Mouse (Mus musculus) liver, postnatal 0 days (tissue): Measurements from ENCODE around the gene Fcrlb. TPM values are rescaled to one million over a fixed set of nuclear protein-coding genes. Genes with fewer than 3 reads are reported as not detected.
"Not testable (repeated sequence)": the region's sequence is repeated elsewhere in the genome, so short reads cannot be mapped to it uniquely, and the experiment has no call there.

Experiments
- ATAC-seq: fragments of 200-750 bp; cut with Nextera tagmentation; 2 replicates; pipeline ENCODE4 v1.8.0; 2017; ENCODE audit warnings: mild to moderate bottlenecking, moderate library complexity
- DNase-seq: peaks from one replicate; pipeline ENCODE4 v3.0.0-alpha.2; 2016
- H3K27ac ChIP-seq: fragments of 300-500 bp; sonication (generic); 2 replicates; pipeline ENCODE4 v1.5.1; 2014; ENCODE audit warnings: antibody characterized with exemption, moderate library complexity, mild to moderate bottlenecking, low read depth
- H3K27me3 ChIP-seq: fragments of 300-500 bp; sonication (generic); 2 replicates; pipeline ENCODE4 v1.6.1; 2014; ENCODE audit warnings: low read length, control low read depth, mixed read lengths; ENCODE audit not compliant: insufficient read depth
- H3K36me3 ChIP-seq: fragments of 300-500 bp; sonication (generic); replicated peaks from 2 replicates; pipeline ENCODE4 v1.6.1; 2014; ENCODE audit warnings: mild to moderate bottlenecking, control low read depth, low read length, moderate library complexity, mixed read lengths; ENCODE audit not compliant: insufficient read depth
- H3K4me1 ChIP-seq: fragments of 300-500 bp; sonication (generic); 2 replicates; pipeline ENCODE4 v1.6.1; 2014; ENCODE audit warnings: antibody characterized with exemption, mild to moderate bottlenecking, control low read depth; ENCODE audit not compliant: insufficient read depth
- H3K4me2 ChIP-seq: fragments of 300-500 bp; sonication (generic); 2 replicates; pipeline ENCODE4 v1.6.1; 2014; ENCODE audit warnings: low read depth, mild to moderate bottlenecking, low read length, moderate library complexity, mixed read lengths
- H3K4me3 ChIP-seq: fragments of 300-500 bp; sonication (generic); 2 replicates; pipeline ENCODE4 v1.5.1; 2014; ENCODE audit warnings: low read depth, low read length
- H3K9ac ChIP-seq: fragments of 300-500 bp; sonication (generic); replicated peaks from 2 replicates; pipeline ENCODE4 v1.6.1; 2014; ENCODE audit warnings: mild to moderate bottlenecking, moderate library complexity
- H3K9me3 ChIP-seq: fragments of 300-500 bp; sonication (generic); 2 replicates; pipeline ENCODE4 v1.6.1; 2016; ENCODE audit warnings: mild to moderate bottlenecking, control low read depth, low read length, mixed read lengths
- CTCF ChIP-seq: sonication (generic); IDR thresholded peaks from 2 replicates; pipeline ENCODE4 v1.5.1; 2016; ENCODE audit warnings: antibody characterized with exemption, low read depth
- EP300 ChIP-seq: IDR thresholded peaks from 2 replicates; pipeline ENCODE4 v1.6.1; 2016; ENCODE audit warnings: antibody characterized with exemption, low read depth, mild to moderate bottlenecking
- WGBS: fragments of 180-500 bp; shearing (Covaris S2); extraction: QIAGEN DNeasy Blood & Tissue Kit; methylation state at CpG from one replicate; pipeline ENCODE4 v1.1.7; 2014; ENCODE audit not compliant: insufficient replicate concordance; 5-methylcytosine and 5-hydroxymethylcytosine counted together
- polyA plus RNA-seq: library from polyadenylated mRNA; unstranded; fragments of >200 nt; fragmentation: Nextera tagmentation; extraction: Ambion mirVana; gene quantifications from 2 replicates; pipeline ENCODE4 v1.2.1, GENCODE M21; 2015

Fcrlb gene
- polyA plus RNA-seq, 1 experiment from 2014 or later: 0.41 TPM

DNA sequence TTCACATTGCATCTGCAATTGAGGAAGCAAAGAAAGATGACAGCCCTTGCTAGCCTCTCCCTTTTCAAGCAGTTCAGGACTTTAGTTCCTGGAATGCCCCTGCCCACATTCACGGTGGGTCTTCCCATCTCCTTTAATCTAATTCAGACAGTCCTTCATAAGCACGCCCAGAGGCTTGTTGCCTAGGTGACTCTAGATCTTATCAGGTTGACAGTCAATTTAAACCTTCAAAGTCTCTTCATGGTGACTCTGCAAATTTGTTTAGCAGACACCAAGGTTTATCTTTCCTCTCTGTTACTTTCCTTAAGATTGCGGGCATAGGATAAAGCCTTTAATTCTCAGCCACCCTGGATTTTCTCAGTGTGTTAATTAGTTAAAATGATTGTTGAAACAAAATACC is 38.0 kb upstream of the Fcrlb start:
- no peak for TF ChIP-seq EP300
- TF ChIP-seq CTCF: no peak
- 23% methylated on average over 3 of the region's 3 CpGs for WGBS
- no peak overlapping the region; the same call in 1 of the 2 replicates for H3K27ac ChIP-seq
- no peaks in the 10 kb centered on the region for H3K27me3 ChIP-seq
- H3K9me3 ChIP-seq: no peaks in the 10 kb centered on the region
- H3K4me1 ChIP-seq: peaks cover 2% of the 10 kb centered on the region; the same call in 1 of the 2 replicates
- DNase-seq (no peak), ATAC-seq (no peak)
- H3K36me3 ChIP-seq: no peaks in the 10 kb centered on the region
- H3K4me2 ChIP-seq: no peak overlapping the region
- H3K9ac ChIP-seq: no peak overlapping the region
- H3K4me3 ChIP-seq: no peak overlapping the region

DNA sequence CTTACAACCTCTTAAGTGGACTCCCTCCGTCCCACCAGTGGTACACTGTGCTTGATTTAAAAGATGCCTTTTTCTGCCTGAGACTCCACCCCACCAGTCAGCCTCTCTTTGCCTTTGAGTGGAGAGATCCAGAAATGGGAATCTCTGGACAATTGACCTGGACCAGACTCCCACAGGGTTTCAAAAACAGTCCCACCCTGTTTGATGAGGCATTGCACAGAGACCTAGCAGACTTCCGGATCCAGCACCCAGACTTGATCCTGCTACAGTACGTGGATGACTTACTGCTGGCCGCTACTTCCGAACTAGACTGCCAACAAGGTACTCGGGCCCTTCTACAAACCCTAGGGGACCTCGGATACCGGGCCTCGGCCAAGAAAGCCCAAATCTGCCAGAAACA is 32.2 kb upstream of the Fcrlb start:
- not testable (repeated sequence) for H3K27ac ChIP-seq, H3K4me2 ChIP-seq, H3K27me3 ChIP-seq, DNase-seq, H3K4me3 ChIP-seq, H3K4me1 ChIP-seq, H3K9me3 ChIP-seq, ATAC-seq, H3K36me3 ChIP-seq, H3K9ac ChIP-seq
- WGBS: 77% methylated on average over 3 of the region's 9 CpGs

DNA sequence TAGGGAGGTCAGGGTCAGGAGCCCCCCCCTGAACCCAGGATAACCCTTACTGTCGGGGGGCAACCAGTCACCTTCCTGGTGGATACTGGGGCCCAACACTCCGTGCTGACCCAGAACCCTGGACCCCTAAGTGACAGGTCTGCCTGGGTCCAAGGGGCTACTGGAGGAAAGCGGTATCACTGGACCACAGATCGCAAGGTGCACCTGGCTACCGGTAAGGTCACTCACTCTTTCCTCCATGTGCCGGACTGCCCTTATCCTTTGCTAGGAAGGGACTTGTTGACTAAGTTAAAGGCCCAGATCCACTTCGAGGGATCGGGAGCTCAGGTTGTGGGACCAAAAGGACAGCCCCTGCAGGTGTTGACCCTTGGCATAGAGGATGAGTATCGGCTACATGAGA is 31.4 kb upstream of the Fcrlb start:
- WGBS: 91% methylated on average over 9 of the region's 9 CpGs
- not testable (repeated sequence) for DNase-seq, H3K9me3 ChIP-seq, H3K27me3 ChIP-seq, H3K4me2 ChIP-seq, H3K36me3 ChIP-seq, ATAC-seq, H3K4me3 ChIP-seq, H3K9ac ChIP-seq, H3K27ac ChIP-seq, H3K4me1 ChIP-seq

DNA sequence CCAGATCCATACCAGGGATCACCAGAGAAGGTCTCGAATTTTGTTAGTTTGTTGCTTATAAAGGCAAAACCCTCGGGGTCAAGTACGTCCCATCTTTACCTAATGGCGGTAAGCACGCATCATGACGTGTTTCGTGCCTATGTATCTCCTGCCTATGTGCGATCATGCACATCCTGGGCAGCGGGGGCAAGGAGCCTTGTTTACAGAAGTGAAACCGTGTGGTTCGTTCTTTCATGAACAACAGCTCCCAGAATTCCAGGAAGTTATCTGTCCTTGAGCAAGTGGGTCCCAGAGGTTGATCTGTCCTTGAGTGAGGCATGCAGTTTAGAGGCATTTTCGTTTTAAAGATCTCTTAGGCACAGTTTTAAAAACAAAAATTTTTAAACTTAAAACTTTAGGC is 26.5 kb upstream of the Fcrlb start:
- no peak for ATAC-seq

DNA sequence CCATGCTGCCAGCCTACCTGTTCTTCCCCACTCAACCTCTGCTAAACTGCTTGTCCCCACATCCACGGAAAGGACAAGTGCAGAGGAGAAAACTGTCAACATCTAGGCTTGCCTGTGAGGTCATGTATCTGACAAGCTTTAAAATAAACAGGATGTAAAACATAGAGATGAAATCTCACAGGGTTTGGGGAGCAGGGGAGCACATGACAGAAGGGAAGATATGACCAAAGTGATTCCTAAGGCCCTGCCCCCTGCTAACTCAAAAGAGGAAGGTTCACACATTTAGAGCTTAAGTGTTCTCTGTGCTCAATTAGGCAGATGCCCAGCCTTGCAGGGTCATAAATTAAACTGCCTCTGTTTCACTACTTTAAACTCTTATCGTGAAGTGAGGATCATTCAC is 21.6 kb upstream of the Fcrlb start:
- Histone ChIP-seq H3K9me3 (0 out of 2 replicates have a peak, but pooled peaks cover 3% of the 10 kb centered on the region), H3K4me1 (no peaks in the 10 kb centered on the region), H3K4me3 (no peak overlapping the region), H3K4me2 (no peak overlapping the region), H3K9ac (no peak overlapping the region), H3K27ac (peak overlapping the region; percentile 71), H3K36me3 (no peaks in the 10 kb centered on the region), H3K27me3 (no peaks in the 10 kb centered on the region)
- TF ChIP-seq CTCF (no peak), EP300 (no peak)
- ATAC-seq (peak; percentile 55; the same call in 1 of the 2 replicates), DNase-seq (no peak)
- 41% methylated on average over 2 of the region's 2 CpGs for WGBS

More for the DNA sequence above, 26.5 kb upstream of the Fcrlb start:
- peak; percentile 23 for DNase-seq
- Histone ChIP-seq H3K9ac (no peak overlapping the region), H3K27me3 (no peaks in the 10 kb centered on the region), H3K27ac (no peak overlapping the region), H3K9me3 (peaks cover 3% of the 10 kb centered on the region; the same call in 1 of the 2 replicates), H3K36me3 (no peaks in the 10 kb centered on the region), H3K4me1 (no peaks in the 10 kb centered on the region), H3K4me3 (no peak overlapping the region), H3K4me2 (no peak overlapping the region)
- 77% methylated on average over 12 of the region's 12 CpGs for WGBS
- TF ChIP-seq EP300 (no peak), CTCF (no peak)

DNA sequence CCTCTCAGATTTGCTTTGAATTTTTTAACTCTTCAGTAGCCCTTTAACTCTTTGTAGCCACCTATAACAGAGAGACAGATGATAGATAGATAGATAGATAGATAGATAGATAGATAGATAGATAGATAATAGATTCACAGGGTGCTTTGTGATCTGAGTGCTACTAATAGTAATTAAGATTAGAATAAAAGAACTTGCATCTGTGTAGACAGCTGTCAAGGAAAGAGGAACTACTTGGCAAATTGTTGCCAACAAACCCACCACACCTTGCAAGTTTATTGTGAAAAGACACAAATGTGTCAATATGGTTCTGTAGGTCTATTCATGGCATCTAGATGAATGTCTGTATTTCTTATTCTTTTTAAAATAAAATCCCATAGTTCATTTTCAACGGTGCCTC is 21.2 kb upstream of the Fcrlb start:
- Histone ChIP-seq H3K27me3 (no peaks in the 10 kb centered on the region), H3K4me3 (no peak overlapping the region), H3K9ac (no peak overlapping the region), H3K9me3 (0 out of 2 replicates have a peak, but pooled peaks cover 3% of the 10 kb centered on the region), H3K4me2 (no peak overlapping the region), H3K27ac (peak overlapping the region; percentile 71), H3K4me1 (no peaks in the 10 kb centered on the region), H3K36me3 (no peaks in the 10 kb centered on the region)
- DNase-seq (no peak), ATAC-seq (no peak)
- 71% methylated on average over 1 of the region's 1 CpGs for WGBS
- no peak for TF ChIP-seq EP300
- TF ChIP-seq CTCF: no peak

DNA sequence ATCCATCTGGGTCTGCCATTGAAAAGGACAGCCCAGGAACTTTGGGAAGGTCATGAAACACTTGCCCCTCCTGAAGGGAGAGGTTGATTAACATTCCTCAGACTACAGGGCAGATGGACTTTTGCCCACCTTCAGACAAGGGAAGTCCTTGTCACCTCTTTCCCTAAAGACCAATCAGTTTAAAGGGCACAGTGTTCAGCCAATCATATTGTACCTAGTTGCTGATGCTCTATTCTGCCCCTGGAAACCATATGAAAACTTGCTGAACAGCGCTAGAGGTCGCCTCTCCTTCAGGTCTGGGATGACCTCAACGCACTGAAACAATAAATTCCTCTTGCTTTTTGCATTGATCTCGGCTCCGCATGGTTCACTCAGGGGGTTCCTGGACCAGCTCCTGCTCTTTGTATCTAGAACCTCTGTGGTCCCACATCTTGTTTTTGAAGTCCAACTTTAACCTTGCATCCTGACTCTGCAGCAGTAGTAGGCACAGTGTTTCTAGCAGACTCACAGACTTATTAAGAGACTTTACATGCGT is 20.7 kb upstream of the Fcrlb start:
- no peak overlapping the region for H3K4me3 ChIP-seq
- TF ChIP-seq CTCF (no peak), EP300 (no peak)
- no peaks in the 10 kb centered on the region for H3K27me3 ChIP-seq
- H3K4me1 ChIP-seq: no peaks in the 10 kb centered on the region
- 75% methylated on average over 6 of the region's 6 CpGs for WGBS
- H3K9ac ChIP-seq: no peak overlapping the region
- 0 out of 2 replicates have a peak, but pooled peaks cover 3% of the 10 kb centered on the region for H3K9me3 ChIP-seq
- no peaks in the 10 kb centered on the region for H3K36me3 ChIP-seq
- ATAC-seq (no peak), DNase-seq (no peak)
- no peak overlapping the region for H3K27ac ChIP-seq
- H3K4me2 ChIP-seq: no peak overlapping the region
